Mouse (Mus musculus) layer of hippocampus, adult 8-10 months (tissue): ENCODE measurements around the gene Nlrc5. TPM values are rescaled to one million over a fixed set of nuclear protein-coding genes. Genes with fewer than 3 reads are reported as not detected.

ENCODE experiments used
- DNase-seq, 2 experiments: peaks; one replicate each; pipeline ENCODE4 v3.0.0; 2022; ENCODE audit warnings: low spot score in 2 of 2
- total RNA-seq, 4 experiments: library from RNA; stranded (reverse); gene quantifications; 2 replicates each; pipeline ENCODE4 v1.2.4; 2022

Gene Nlrc5
- total RNA-seq, 4 experiments from 2014 or later: 0.62 to 6.2 (median 2.1) TPM

GRCm38 (mm10) chr8:94469656-94470055 lies 35.5 kb downstream of the Nlrc5 start:
- DNase-seq: no peak

- no peak for DNase-seq
Measured at GRCm38 (mm10) chr8:94470794-94471193, 36.6 kb downstream of the Nlrc5 start.

- no peak for DNase-seq
Measured at GRCm38 (mm10) chr8:94471281-94471680, 37.1 kb downstream of the Nlrc5 start.

- no peak for DNase-seq
Measured at GRCm38 (mm10) chr8:94472741-94473140, 38.6 kb downstream of the Nlrc5 start.

GRCm38 (mm10) chr8:94473431-94473830 lies 39.3 kb downstream of the Nlrc5 start:
- DNase-seq: no peak

- DNase-seq: no peak
Measured at GRCm38 (mm10) chr8:94475786-94476185, 41.6 kb downstream of the Nlrc5 start.

DNA sequence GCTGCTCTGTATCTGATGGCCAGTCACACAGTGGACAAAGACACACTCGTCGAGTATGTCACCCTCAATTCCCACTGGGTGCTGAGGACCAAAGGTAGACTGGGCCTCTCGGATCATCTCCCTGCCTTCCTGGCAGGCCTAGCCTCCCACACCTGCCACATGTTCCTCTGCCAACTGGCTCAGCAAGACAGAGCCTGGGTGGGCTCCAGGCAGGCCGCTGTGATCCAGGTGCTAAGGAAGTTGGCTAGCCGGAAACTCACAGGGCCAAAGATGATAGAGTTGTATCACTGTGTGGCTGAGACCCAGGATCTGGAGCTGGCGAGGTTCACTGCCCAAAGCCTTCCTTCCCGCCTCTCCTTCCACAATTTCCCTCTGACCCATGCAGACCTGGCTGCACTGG lies 42.7 kb downstream of the Nlrc5 start:
- no peak for DNase-seq

DNA sequence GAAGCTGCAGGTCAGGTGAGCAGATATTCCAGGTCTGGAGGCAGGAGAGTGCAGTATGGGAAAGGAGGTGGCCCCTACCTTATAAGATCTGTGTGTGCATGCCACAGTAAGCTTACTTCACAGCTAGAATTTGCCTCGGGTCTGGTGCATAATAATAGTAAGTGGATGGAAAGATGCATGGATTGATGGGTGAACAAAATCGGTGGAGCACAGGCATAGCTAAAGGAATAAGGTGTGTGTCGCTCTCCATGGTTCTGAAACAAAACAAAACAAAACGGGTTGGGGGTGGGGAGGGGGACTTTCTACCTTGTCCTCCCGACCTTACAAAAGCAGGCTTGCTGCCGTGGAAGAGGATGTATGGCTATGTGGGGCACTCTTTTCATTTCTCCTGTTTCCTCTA lies 47.9 kb downstream of the Nlrc5 start:
- DNase-seq: no peak

DNA sequence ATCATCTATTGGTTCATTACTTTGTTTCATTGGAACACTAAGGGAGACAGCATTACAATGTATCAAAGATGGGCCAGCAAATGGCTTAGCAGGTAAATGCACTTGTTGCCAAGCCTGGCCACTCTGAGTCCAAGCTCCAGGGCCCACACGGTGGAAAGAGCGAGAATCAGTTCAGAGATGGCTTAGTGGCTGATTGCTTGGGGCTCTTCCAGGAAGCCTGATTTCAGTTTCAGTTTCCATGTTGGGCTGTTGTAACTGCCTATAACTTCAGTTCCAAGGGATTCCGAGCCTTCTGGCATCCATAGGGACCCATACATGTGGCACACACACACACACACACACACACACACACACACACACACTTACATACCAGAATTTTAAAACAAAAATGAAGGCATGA lies 51.1 kb downstream of the Nlrc5 start:
- DNase-seq: peak in 1 of 2 experiments; percentile 1

- DNase-seq: no peak
Measured at GRCm38 (mm10) chr8:94485882-94486281, 51.7 kb downstream of the Nlrc5 start.

- DNase-seq: no peak
Measured at GRCm38 (mm10) chr8:94488016-94488415, 53.9 kb downstream of the Nlrc5 start.

DNA sequence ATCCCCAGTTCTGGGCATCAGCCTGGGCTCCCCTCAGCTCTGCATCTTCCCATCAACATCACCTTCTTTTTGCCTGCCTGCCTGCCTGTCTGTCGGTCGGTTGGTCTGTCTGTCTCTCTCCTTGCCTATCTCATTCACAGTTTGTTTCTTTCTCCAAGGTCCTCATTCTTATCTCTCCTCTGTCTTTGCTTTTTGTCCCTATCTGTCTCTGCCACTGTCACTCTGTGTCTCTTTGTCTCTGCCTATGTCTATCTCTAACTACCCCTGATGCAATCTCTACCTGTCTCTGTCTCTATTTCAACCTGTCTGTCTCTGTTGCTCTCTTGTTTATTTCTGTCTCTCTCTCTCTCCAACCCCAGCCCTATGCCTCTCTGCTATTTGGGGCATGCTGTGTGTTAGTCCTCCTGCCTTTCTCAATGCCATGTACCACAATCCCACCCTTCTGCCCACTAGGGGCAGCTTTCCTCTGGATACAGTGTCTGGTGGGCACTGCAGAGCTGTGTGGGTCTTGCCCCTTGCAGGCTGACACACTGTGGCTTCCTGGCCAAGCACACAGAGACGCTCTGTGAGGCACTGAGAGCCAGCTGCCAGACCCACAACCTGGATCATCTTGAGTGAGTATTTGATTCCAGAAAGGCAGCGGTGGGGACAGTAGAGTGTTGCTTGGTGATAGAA lies 55.8 kb downstream of the Nlrc5 start:
- DNase-seq: no peak

GRCm38 (mm10) chr8:94492021-94492681 lies 58.0 kb downstream of the Nlrc5 start:
- peak; percentile 48 to 72 for DNase-seq

GRCm38 (mm10) chr8:94493240-94493639 lies 59.1 kb downstream of the Nlrc5 start:
- no peak for DNase-seq

GRCm38 (mm10) chr8:94515430-94516208 lies 81.5 kb downstream of the Nlrc5 start:
- DNase-seq: no peak

GRCm38 (mm10) chr8:94516209-94516593 lies 82.0 kb downstream of the Nlrc5 start:
- no peak for DNase-seq

GRCm38 (mm10) chr8:94516766-94517165 lies 82.6 kb downstream of the Nlrc5 start:
- DNase-seq: no peak

- no peak for DNase-seq
Measured at GRCm38 (mm10) chr8:94518331-94518730, 84.2 kb downstream of the Nlrc5 start.

- DNase-seq: no peak
Measured at GRCm38 (mm10) chr8:94519021-94519420, 84.9 kb downstream of the Nlrc5 start.

- no peak for DNase-seq
Measured at GRCm38 (mm10) chr8:94521481-94521880, 87.3 kb downstream of the Nlrc5 start.

GRCm38 (mm10) chr8:94522482-94522881 lies 88.3 kb downstream of the Nlrc5 start:
- no peak for DNase-seq

- no peak for DNase-seq
Measured at GRCm38 (mm10) chr8:94524554-94524953, 90.4 kb downstream of the Nlrc5 start.
